Mouse (Mus musculus): ENCODE data around the gene Cpne4.

The Cpne4 gene

DNA sequence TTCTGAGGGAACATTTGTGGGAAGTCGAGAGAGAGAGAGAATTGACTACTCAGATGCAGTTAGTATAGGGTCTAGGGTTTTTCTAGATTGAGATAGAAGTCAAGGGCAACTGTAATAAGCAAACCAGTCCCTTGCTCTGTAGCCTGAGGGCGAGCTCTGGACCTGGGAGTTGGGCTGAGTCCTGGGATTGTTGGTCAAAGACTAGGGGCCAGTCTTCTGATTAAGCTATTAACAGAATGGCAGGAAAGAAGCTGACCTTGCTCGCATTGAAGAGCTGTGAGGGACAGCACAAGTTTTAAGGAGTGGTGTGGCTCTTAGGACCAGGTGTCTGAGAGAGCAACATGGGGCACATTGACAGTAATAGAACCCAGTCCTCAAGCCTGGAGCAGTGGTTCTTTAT lies 140.0 kb downstream of the Cpne4 start:
- DNase-seq (ENCODE audit: low read depth), result no peak

- peak; percentile 6 for DNase-seq (ENCODE audit: low read depth)
Observed at GRCm38 (mm10) chr9:104693145-104693544, 146.1 kb downstream of the Cpne4 start.

DNA sequence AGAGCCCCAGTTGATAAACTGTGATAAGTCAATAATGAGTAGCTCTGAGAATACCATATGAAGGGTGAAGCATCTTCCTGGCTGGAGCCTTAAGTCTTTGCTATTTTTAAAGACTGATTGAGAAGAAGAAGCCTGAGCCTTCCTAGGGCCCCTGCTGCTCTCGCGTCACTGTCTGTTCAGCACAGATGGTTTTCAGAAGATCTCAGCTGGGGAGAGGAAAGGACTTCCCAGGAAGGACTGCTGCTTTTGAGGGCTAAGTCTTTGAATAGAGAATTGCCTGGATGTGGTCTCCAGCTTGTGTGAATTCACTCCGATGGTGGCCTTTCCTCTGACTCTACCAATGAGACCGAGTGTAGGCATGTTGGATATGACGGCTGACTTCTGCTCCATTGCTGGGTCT lies 163.7 kb downstream of the Cpne4 start:
- DNase-seq (ENCODE audit: low read depth), result no peak

DNA sequence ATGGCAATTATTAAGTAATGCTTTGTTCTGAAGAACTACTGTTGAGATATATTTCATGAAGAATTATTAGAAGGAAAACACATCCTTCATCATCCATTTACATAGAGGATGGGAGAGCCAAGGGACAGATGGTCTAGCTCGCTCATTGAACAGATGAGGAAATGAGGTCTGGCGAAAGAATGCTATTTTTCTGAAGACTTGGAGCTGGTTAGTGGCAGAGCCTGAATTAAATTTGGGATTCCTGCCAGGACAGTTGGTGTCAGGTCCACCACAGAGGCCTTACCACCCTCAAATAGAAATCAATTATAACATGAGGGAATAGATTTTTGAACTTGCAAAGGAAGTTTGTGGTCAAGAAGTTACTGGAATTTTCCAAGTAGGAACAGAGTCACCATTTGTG lies 178.2 kb downstream of the Cpne4 start:
- DNase-seq (ENCODE audit: low read depth), result no peak

- DNase-seq (ENCODE audit: low read depth), result no peak
Observed at GRCm38 (mm10) chr9:104742661-104743380, 195.7 kb downstream of the Cpne4 start.

DNA sequence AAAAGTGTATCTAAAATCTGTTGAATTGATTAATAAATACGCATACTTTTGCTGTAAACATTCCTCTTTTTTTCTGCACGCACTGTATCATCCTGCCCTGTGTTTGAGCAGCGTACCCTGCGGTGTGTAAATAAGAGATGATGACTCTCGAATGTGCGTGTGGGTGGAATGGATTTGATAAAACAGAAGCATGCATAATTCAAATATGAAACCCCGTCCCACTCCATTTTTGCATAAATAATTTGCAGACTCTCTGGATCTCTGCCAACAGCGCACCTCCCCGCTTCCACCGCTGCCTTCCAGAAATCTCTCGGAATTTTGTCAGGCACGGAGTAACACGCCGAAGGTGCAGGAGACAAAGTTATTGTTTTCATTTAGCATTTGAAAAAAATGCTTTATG lies 208.4 kb downstream of the Cpne4 start:
- no peak for DNase-seq (ENCODE audit: low read depth)

- DNase-seq (ENCODE audit: low read depth), result no peak
Observed at GRCm38 (mm10) chr9:104760031-104760430, 212.9 kb downstream of the Cpne4 start.

- no peak for DNase-seq (ENCODE audit: low read depth)
Observed at GRCm38 (mm10) chr9:104776198-104776815, 229.2 kb downstream of the Cpne4 start.

DNA sequence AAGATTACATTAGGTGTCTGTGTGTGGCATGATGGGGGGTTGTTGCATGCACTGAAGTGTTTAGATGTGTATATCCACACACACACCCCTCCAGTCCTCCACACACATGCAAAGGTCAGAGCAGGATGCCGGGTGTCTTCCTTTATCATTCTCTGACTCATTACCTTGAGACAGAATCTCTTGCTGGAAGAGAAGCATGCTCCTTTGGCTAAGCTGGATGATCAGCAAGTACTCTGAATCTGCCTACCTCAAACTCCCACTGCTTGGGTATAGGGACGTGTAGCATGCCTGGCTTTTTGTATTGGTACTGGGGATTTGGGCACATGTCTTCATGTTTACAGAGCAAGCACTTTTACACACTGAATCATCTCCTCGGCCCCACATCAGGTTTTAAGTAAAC lies 230.0 kb downstream of the Cpne4 start:
- DNase-seq (ENCODE audit: low read depth), result no peak

- DNase-seq (ENCODE audit: low read depth), result no peak
Observed at GRCm38 (mm10) chr9:104777780-104778179, 230.7 kb downstream of the Cpne4 start.

DNA sequence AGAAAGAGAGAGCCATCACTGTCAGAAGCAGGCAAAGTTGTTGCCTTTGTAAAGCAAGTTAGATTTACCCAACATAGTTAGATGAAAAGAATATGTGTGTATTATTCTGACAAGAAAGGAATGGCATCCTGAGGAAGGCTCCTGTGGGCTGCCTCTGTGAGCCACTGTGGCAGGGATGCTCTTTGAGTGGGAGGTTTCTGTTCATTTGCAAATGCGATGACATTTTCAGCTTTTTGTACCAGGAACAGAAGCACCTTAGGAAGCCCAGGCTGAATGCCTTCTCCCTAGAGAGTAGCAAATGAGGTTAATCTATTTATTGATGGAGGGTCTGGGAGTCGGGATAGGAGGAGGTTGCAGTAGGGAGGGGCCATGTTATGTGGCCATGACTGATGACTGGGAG lies 249.5 kb downstream of the Cpne4 start:
- DNase-seq (ENCODE audit: low read depth), result no peak

DNA sequence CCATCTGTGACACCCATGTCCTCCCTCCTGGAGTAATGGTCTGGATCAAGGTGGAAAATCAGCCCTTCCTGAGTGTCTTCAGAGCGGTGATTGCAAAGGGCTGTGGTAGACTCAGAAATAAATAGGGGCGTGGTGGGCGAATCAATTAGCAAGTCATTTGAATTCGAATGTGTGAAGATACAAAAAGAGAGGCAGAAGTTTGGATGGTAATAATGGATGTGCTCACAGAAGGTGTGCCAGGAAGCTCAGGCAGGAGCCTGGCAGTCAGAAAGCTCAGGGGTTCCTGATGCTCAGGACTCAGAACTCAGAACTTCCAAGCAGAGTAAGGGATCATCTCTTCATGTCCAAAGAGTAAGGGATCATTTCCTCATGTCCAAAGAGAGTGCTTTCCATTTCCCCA lies 257.7 kb downstream of the Cpne4 start:
- no peak for DNase-seq (ENCODE audit: low read depth)

DNA sequence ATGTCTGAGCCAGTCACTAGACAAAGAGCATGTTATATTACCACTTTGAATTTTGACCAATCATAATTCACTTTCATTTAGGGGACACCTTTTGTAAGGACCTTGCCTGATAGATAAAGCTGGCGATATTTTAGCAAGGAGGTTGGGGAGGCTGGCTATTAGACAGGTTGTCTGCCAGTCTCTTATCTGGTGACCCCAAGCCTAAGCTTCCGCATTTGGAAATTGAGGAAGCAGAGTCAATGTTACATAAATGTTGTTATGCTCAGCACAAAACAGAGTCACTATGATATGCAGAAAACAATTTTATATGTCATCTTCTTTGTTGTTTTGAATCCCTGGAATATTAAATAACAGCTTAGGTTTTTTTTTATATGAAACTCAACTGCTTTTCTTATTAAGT lies 267.6 kb downstream of the Cpne4 start:
- no peak for DNase-seq (ENCODE audit: low read depth)

DNA sequence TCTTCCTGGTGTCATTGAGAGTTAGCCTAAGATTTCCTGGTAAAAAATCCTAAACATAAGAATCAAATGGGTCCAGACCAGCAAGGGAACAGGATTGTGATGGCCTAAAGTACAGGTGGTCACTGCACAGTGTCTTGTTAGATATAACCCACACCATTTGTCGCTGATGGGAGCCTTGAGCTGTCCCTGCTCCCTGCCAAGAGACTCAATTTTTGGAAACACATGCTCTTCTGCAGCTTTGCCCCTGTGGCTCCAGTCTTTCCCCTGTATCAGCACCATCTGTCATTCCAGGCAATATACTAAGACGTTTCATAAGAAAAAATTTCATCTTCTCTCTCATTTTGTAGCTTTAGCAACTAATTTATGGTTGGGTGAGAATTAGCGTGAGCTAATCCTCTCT lies 281.6 kb downstream of the Cpne4 start:
- no peak for DNase-seq (ENCODE audit: low read depth)

GRCm38 (mm10) chr9:104832934-104833539 lies 286.0 kb downstream of the Cpne4 start:
- DNase-seq (ENCODE audit: low read depth), result no peak

DNA sequence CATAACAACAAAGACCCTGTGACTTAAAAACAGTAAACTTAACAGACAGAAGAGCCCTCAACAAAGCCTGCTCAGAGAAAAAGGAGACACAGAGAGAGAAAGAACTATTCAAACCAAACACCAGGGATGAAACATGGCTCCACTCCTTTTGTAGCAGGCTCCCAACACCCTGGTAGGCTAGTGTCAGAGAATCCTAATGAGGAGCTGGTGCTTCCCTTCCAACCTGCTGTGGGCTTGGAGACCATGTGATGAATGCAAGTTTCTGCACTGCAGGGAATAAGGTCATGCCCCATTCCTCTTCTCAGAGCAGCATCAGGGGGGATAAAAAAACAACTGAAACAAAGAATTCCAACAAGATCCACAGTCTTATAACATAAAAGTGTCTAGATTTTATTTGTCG lies 290.8 kb downstream of the Cpne4 start:
- DNase-seq (ENCODE audit: low read depth), result no peak

GRCm38 (mm10) chr9:104841278-104841677 lies 294.2 kb downstream of the Cpne4 start:
- no peak for DNase-seq (ENCODE audit: low read depth)

GRCm38 (mm10) chr9:104845226-104845930 lies 298.3 kb downstream of the Cpne4 start:
- no peak for DNase-seq (ENCODE audit: low read depth)

DNA sequence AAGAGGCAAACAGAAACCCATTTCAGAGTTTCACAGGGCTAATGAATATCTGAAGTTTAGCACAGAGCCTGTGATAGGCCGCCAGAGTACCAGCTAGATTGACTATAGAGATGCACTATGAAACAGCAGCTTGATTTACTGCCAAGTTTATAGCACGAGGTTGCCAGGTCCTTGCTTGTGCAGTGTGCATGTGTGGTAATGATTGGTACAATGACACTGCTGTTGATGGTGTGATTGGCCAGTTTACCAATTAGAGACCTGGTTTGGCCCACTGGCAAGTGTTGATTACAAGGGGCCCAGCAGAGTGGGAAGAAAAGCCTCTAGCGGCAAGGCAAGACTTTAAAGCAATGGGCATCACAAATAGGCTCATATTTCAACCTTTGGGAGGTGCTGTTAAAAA lies 306.6 kb downstream of the Cpne4 start:
- no peak for DNase-seq (ENCODE audit: low read depth)

- no peak for DNase-seq (ENCODE audit: low read depth)
Observed at GRCm38 (mm10) chr9:104854245-104854921, 307.3 kb downstream of the Cpne4 start.

DNA sequence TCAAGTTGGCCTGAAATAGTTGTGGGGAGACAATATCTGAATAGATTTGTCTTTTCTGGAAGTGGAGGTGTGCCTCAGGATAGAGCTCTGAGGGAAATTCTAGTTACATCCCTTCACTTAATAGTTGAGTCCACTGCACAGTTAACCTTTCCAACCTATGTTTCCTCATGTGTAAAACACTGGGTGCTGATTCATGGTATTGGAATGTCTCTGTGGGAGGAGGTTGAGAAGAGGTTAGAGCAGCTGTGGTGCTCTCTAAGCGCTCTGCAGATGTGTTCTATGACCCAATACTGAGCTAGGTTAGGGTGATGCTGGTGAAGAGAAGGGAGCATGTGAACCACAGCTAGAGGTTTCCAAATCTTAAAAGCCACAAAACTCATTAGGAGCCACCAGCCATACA lies 318.7 kb downstream of the Cpne4 start:
- no peak for DNase-seq (ENCODE audit: low read depth)

- no peak for DNase-seq (ENCODE audit: low read depth)
Observed at GRCm38 (mm10) chr9:104872586-104872985, 325.5 kb downstream of the Cpne4 start.

Measured in NIH3T3 (cell line).